Mouse (Mus musculus): ENCODE measurements at regions not wholly inside any gene's neighbourhood (a gene's known extent, or its start where the extent isn't known, plus 50 kb on each side); places are given as distances from the start of the nearest gene placed in this dataset.

- DNase-seq: no peak
These were observed 54.9 kb upstream of the Akap13 start for GRCm38 (mm10) chr7:75400471-75400870.

GRCm38 (mm10) chr7:75404955-75405354 lies 50.4 kb upstream of the Akap13 start:
- DNase-seq: no peak
